Mouse (Mus musculus): ENCODE measurements at regions not wholly inside any gene's neighbourhood (a gene's known extent, or its start where the extent isn't known, plus 50 kb on each side); places are given as distances from the start of the nearest gene placed in this dataset.

- no peak for DNase-seq
These were observed 126.7 kb upstream of the Cadm1 start for GRCm38 (mm10) chr9:47403317-47403716.

- DNase-seq, result no peak
These were observed 125.2 kb upstream of the Cadm1 start for GRCm38 (mm10) chr9:47404821-47405220.

GRCm38 (mm10) chr9:47405547-47405946 is 124.4 kb upstream of the Cadm1 start:
- DNase-seq, result no peak

DNA sequence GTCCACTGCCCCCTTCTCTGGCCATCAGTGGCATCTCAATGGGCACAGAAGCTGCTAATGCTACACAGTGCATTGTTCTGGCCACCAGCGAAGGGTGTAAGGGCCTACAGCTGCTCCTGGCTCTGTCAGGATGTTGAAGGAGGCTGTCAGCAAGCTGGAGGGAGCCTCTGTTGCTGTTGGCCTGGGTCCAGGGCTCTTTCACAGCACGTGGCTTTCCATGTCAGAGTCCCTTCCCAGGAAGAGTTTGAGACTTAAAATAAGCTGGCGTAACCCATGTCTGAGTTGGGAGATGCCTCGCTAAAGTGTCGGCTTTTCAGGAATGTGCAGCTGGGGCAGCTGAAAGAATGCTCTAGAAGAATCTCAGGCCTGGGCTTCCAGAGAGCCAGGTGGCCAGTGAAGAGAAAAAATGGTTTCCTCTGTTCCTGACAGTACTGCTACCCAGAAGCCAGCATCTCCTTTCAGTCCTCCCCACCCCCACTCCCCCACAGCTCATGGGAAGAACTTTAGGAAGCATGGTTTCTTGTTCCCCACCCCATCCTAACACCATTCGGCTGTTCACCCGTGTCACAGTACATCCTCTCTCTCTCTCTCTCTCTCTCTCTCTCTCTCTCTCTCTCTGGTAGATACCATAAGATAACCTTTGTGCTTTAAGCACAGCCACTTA is 122.8 kb upstream of the Cadm1 start:
- DNase-seq, result peak; percentile 67

GRCm38 (mm10) chr9:47408061-47408460 is 121.9 kb upstream of the Cadm1 start:
- no peak for DNase-seq

DNA sequence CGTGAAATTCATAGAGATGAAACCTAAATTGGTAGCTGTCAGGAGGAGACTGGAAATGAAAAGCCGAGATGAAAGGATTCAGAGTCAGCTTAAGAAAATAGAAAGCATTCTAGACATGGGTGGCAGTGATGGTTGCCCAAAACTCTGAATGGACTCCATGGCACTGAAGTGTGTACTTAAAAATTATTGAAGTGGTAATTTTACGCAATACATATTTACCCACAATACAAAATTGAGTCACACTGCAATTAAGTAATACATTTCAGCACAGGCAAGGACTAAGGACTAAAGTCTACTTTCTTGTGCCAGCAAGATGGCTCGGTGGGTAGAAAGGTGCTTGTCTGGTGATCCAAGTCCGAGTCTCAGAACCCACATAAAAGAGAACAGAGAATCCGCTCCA is 120.4 kb upstream of the Cadm1 start:
- no peak for DNase-seq

DNA sequence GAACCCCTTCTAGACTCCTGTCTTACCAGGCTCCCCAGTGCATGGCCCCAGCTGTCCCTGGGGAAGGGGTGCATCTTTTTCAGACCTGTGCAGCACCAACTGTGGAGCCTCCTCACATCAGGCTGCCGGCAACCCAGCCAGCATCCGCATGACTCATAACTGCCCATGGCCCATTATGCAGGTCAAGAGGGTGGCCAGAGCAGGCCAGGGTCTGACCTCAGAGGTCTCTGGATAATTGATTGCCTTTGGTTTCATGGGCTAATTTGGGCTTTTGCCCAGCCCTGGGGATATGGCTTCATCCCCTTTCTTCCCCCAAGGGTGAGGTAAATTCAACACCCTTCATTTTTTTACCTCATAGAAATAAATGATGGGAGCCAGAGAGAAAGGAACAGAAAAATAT is 117.2 kb upstream of the Cadm1 start:
- DNase-seq, result no peak

DNA sequence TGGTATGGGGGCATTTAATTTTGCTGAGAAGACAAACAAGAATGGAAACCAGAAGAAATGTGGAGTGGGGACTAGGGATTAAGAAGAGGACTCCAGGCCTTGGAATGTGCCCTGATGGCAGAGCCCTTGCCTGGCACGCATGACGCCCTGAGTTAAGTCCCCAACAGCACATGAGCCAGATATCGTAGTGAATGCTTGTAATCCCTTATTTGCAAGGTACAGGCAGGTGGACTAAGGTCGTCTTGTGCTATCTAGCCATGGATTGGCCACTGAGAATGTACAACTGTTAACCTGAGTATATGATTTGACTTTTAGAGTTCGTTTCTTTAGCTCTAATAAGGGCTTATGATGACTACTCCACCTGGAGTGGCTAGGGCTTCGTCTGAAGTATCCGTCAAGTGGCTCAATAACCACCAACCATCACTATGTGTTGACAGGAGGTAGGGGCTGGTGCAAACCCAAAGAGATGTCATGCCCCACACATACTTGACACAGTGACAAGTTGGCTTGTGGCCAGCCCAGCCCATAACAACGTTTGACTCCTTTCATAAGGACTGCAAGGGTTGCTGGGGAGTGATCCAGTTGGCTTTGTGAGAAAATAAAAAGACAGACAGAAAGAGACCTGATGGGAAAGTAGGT is 115.5 kb upstream of the Cadm1 start:
- DNase-seq, result no peak

DNA sequence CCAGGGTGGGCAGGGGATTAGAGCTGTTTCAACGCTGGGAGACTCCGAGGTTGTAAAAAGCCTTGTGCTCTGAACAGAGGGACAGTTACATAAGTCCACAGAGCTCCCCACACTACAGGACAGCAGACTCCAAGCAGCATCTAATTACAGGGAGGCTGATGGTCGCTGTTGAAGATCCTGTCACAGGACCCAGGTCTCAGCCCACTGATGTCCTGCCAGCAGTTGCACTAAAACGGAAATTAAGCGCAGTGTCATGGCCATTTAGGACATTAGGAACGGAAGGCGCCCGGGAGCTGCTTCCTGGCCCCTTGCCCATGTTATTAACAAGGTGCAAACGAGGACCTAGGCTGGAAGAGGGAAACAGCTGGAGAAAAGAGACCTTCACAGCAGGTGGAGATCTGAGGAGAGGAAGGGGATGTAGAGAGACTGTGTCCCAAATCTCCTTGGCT is 107.8 kb upstream of the Cadm1 start:
- peak; percentile 26 for DNase-seq

DNA sequence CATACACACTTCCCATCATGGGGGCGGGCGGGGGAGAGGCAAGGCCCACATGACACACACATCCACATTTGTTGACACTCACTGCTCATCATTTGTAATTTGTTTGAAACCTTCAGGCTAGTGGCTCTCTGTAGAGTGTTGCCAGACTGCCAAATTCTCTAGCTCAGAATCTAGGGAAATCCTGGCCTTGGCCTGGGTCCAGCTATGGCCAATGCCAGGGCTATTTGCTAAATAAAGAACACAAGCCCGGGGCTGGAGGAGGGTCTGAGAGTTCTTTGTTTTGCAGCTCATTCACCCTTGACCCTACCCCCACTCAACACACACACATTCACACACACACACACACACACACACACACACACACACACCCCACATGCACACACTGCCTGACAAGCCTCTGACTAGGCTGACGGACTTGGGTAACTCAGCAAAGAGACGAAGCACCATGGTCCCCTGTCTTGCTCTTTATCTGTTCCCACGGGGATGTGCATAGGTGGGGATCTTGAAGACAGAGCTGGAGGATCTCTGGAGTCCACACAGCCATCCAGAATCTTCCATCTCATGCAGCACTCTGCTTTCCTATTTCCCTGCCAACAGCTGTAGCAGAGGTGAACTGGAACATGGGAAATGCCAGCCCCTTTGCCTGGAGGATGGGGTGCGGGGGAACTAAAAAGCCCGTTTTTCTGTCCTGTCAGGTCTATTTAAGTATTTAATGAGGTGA is 107.1 kb upstream of the Cadm1 start:
- peak; percentile 61 for DNase-seq

- DNase-seq, result no peak
These were observed 106.5 kb upstream of the Cadm1 start for GRCm38 (mm10) chr9:47423462-47423832.

GRCm38 (mm10) chr9:47424191-47424590 is 105.8 kb upstream of the Cadm1 start:
- no peak for DNase-seq

DNA sequence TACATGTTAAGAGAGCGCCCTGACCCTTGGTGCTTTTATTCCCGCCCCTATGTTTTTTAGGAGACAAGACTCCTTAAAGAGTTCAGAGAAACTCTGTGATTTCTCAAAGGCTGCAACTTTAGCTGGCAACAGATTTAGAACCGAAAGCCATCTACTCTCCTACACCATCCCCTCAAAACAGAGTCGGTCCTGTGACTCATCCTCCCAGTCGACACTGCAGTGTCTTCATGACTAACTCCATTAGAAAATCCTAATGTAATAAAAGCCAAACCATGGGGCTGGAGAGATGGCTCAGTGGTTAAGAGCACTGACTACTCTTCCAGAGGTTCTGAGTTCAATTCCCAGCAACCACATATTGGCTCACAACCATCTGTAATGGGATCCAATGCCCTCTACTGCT is 103.3 kb upstream of the Cadm1 start:
- no peak for DNase-seq

DNA sequence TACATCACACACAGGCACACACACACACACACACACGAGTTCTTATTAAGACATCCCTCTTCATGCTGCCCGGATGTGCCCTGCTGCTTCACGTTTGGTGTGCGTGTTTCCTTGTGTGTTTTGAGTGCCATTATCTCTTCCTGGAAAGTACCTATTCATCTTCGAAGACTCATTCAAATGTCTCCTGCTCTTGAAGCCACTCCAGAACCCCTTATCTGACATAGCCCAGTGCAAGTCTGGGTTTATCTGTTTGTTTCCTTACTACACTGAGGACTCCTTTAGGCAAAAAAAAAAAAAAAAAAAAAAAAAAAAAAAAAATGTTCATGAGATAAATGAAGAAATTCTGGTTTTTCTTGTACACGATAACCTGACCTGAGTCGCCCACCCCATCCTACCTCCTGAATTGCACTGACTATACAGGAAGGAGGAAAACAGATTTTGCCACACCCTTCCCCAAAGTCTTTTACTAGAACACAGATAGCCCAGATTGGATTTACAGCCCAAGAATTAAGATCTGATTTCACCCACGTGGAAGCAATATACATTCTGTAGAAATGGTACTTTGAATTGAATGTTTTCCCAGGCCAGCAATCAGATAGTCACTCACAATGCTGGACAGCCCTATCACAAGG is 101.1 kb upstream of the Cadm1 start:
- DNase-seq, result no peak

DNA sequence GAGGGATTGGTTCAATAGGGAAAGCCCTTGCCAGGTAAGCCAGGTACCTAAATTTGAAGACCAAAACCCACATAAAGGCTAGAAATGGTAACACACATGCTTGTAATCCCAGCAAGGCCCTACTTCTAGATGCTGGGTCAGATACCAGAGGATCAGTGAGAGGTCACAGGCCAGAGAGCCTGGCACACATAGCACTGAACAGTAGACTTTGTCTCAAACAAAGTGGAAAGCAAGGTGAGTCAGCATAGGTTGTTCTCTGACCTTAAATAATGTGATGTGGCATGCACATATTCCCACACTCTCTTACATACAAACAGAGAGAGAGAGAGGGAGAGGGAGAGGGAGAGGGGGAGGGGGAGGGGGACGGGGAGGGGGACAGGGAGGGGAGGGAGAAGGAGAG is 100.3 kb upstream of the Cadm1 start:
- DNase-seq, result no peak

DNA sequence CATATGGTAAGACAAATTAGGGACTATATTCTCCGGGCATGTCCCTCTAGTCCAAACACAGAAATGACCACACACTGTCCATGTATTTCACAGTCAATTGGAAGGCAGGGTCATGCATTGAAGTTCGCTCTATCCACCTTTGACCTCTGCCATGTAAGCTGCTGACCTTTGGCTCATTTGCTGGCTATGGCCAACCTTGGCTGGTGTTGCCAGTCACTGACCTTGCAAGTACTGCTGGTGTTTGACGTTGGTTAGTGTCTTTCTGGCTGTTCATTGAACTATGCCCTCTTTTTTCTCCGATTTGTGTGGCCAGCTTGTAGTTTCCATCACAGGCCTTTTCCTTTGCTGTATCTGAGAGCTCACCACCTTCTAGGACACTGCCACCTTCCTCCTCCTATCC is 97.3 kb upstream of the Cadm1 start:
- no peak for DNase-seq

GRCm38 (mm10) chr9:47433185-47433584 is 96.8 kb upstream of the Cadm1 start:
- DNase-seq, result no peak

GRCm38 (mm10) chr9:47434091-47434490 is 95.9 kb upstream of the Cadm1 start:
- no peak for DNase-seq

DNA sequence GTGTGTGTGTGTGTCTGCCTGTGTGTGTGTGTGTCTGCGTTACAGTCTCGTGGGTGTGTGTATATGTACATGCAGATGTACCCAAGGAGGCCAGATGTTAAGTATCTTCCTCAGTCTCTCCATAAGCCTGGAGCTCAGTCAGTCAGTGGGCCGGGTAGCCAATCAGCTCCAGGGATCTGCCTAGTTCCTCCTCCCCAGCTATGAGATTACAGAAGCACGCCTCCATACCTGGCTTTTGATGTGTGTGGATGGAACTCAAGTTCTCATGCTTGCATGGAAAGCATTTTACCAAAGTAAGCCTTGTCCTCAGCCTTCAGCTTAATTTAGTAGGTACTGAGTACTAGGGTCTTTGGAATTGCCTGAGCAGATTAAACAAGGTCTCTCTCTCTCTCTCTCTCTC is 91.0 kb upstream of the Cadm1 start:
- no peak for DNase-seq

DNA sequence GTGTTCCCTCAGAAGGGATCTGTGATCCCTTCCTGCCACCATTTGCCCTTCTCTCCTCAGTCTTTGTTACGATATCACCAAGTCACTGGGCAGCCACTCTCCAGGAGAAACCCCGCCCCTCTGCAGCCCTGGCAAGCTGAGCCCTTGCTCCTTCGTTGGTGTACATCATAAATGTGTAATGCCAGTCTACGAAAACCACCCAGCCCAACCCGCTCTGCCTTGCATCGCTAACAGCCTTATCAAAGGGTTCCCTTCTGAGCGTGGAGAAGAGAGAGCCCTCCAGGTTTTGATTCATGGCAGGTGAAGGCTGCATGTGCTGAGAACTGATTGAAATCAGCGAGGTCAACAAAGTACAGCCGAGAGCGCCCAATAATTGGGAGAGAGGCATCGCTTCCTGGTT is 90.5 kb upstream of the Cadm1 start:
- DNase-seq, result no peak

GRCm38 (mm10) chr9:47440128-47440527 is 89.8 kb upstream of the Cadm1 start:
- DNase-seq, result no peak

DNA sequence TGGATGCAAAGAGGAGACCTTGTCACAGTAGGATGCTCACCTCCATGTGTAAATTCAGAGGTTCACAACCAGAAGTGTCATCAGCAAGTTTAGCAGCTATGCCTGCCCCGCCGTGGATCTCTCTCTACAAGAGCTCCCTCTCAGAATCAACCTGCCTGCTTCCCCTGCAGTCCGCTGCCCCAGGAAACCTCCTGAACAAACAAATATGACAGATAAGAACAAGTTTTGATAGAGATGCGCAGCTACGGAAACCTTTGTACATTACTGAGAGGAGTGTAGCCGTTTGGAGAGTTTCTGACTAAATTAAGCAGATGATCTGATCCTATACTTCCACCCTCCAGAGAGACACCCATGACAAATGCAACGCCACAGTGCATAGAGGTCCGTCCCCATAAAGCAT is 88.8 kb upstream of the Cadm1 start:
- DNase-seq, result no peak

DNA sequence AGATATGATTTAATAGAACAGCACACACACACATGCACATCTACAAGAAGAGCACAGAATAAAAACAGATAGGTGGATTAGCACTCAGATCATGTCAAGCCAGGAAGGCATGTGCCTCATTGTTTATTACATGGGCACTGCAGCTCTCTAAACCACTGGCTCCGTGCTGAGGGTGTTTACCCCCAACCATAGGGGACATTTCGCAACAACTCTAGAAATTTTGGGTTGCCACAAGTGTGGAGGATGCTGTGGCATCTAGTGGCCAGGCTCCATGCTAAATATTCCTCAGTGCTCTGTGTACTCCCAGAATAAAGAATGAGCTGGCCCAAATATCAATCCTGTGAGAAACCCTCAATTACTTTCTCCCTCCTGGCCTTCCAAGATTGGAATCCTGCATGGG is 85.8 kb upstream of the Cadm1 start:
- DNase-seq, result no peak

DNA sequence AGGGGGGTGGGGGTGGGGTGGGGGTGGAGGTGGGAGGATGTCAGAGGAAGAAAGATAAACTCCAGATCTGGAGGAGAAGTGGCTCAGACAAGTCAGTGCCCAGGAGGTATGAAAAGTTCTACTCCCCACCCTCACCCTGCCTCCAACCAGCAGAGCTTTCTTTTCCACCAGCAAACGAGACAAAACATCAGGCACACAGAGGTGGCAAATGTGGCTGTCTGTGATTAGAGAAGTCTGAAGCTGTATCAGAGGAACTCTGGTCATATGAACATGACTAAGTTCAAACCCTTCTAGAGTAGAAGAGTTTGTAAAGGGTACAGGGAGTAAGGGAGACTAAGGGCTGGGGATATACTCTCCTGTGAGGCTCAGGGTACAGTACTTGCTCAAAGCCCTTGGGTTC is 85.2 kb upstream of the Cadm1 start:
- DNase-seq, result no peak

All from right cerebral cortex, postnatal 14 days (tissue).